Mouse (Mus musculus) thymus, postnatal 0 days (tissue): Measurements from ENCODE around the gene Sik3. TPM values are rescaled to one million over a fixed set of nuclear protein-coding genes. Genes with fewer than 3 reads are reported as not detected.

Experiments used
- DNase-seq: peaks from one replicate; pipeline ENCODE4 v3.0.0-alpha.2; 2015; ENCODE audit warnings: low spot score
- polyA plus RNA-seq: library from polyadenylated mRNA; unstranded; fragments of >200 nt; fragmentation: Nextera tagmentation; extraction: Ambion mirVana; gene quantifications from 2 replicates; pipeline ENCODE4 v1.2.1, GENCODE M21; 2015

Sik3 gene
- polyA plus RNA-seq, 1 experiment from 2014 or later, result 9.4 TPM

DNA sequence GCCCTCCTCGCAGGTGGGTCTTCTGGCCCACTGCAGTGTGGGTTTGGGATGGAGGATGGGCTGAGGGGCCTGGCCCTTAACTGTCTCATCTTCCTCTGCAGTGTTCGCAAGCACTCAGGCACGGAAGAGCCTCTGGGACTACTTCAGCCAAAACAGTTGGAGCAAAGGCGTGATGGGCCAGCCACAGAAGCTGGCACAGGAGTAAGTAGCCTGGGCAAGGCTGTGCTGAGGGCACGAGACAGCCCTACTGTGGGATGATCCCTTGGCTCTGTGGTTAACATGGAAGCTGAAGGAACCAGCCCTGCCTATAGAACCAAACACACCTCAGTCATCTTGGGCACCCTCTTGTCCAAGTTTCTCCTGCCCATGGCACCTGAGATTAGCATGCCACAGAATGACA is 256.5 kb downstream of the Sik3 start:
- DNase-seq, result no peak

DNA sequence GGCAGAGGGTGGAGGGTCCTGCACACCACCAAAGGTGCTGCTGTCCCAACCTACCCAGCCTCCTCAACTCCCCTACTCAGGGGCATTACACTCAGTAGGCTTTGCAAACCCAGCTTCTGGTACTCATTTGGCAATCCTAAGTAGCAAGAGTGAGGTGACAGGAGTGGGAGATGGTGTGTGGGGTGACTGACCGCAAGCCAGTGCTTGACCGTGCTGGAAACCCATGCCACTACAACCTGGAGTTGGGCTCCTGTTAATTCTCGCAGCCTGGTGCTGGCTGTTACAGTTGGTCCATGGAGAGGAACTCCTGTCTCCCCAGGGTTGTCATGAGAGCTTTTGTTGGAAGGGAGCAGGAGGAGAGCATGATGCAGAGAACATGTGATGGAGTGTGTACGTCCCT is 258.2 kb downstream of the Sik3 start:
- no peak for DNase-seq

DNA sequence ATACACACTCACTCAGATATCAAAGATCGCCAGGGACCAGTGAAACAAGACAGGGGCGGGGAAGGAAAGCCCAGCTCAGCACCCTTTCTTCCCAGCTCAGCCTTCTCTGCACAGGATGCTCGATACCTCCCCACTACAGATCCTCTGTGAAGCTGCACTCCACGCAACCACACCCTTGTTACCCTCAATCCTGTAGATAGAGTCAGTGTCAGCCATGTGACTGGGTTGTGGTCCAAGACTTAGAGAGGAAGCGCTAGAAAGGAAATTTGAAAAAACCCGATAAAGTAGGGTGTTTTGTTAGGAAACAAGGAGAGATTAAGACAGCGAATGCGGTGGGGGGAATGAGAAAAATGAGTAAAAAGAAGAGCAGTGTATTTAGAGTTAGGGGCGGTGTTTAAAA is 259.4 kb downstream of the Sik3 start:
- peak; percentile 18 for DNase-seq

DNA sequence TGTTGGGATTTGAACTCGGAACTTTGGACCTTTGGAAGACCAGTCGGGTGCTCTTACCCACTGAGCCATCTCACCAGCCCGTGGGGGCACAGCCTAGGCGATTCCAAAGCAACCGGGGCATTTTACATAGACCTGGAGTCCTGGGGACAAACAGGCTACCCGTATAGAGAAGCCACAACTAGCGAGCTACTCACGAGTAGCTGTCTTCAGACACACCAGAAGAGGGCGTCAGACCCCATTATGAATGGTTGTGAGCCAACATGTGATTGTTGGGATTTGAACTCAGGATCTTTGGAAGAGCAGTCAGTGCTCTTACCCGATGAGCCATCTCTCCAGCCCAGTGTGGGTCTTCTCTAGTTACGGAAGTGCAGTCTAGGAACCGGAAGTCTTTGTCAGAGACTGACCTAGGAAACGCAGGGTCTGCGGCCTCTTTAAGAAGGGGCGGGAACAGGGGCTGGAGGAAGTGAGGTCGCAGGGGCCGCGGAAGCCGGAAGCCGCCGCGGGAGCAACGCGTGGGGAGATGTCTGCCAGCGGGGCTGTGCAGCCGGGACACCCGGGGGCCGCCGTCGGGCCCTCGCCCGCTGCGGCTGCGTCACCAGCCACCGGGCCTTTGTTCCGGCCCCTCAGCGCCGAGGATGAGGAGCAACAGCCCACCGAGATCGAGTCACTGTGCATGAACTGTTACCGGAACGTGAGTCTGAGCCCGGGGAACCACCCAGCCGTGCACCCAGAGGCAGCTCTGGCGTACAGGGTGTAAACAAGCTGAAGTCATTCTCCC is 260.2 kb downstream of the Sik3 start, which contains the start of gene Zpr1:
TSS of gene Zpr1 (plus strand) at position 388 of the 778 bp plus-strand sequence.
- peak; percentile 92 for DNase-seq

Other genes with a start within 250 kb of the Sik3 start
- 22.5 and 24.0 TPM in 2 replicates for gene Cep164, start 184.1 kb upstream of the Sik3 start, polyA plus RNA-seq
- 8.0 and 10.3 TPM in 2 replicates for gene Bace1, start 174.2 kb upstream of the Sik3 start, polyA plus RNA-seq
- gene Pcsk7, start 106.3 kb upstream of the Sik3 start, polyA plus RNA-seq, result 24.2 and 31.3 TPM in 2 replicates
- gene Rnf214, start 105.9 kb upstream of the Sik3 start, polyA plus RNA-seq, result 27.0 and 35.6 TPM in 2 replicates
- gene Tagln, start 76.8 kb upstream of the Sik3 start, polyA plus RNA-seq, result 13.0 and 16.2 TPM in 2 replicates
- 58.0 and 64.2 TPM in 2 replicates for gene Sidt2, start 57.6 kb upstream of the Sik3 start, polyA plus RNA-seq
- 110 TPM in 2 replicates for gene Pafah1b2, start 130 bp upstream of the Sik3 start, polyA plus RNA-seq
- 5.4 and 7.0 TPM in 2 replicates for gene Apoa1, start 215.8 kb downstream of the Sik3 start, polyA plus RNA-seq
- gene Apoc3, start 222.8 kb downstream of the Sik3 start, polyA plus RNA-seq, result 1.3 and 1.4 TPM in 2 replicates
- gene Apoa4, start 227.9 kb downstream of the Sik3 start, polyA plus RNA-seq, result 2.9 TPM in 2 replicates